Mouse (Mus musculus) liver, postnatal 0 days (tissue): ENCODE results near the gene Kat2a.

ENCODE experiments used
- CTCF ChIP-seq: sonication (generic); IDR thresholded peaks from 2 replicates; pipeline ENCODE4 v1.5.1; 2016; ENCODE audit warnings: antibody characterized with exemption, low read depth
- EP300 ChIP-seq: IDR thresholded peaks from 2 replicates; pipeline ENCODE4 v1.6.1; 2016; ENCODE audit warnings: antibody characterized with exemption, low read depth, mild to moderate bottlenecking

- TF ChIP-seq CTCF (no peak), EP300 (no peak)
Observed at GRCm38 (mm10) chr11:100735134-100735865, 23.0 kb upstream of the Kat2a start.
